ENCODE assay signal across 22 mouse cellular contexts in genomic region chr11:110985508-110985907, GRCm38 (mm10). TPM values are rescaled to one million over a fixed set of nuclear protein-coding genes. Genes with fewer than 3 reads are reported as not detected.
DNase-seq lines count a peak whose midpoint lies in the region; ATAC-seq and TF ChIP-seq lines count a peak whose summit lies in the region.
"Had no signal": no experiment of that assay in that cellular context is flagged by ENCODE, and none has a peak within 500 bp of the region (broad histone marks: within the 10 kb centered on the region; RNA-seq: fewer than 3 reads in every experiment).

No protein-coding gene starts in this region.

- no peak overlapping the region for H3K9ac ChIP-seq in kidney, embryonic 14.5 days (ENCODE audit: low read depth, low read length)
- no peak overlapping the region for H3K9ac ChIP-seq in kidney, embryonic 15.5 days
- H3K9ac ChIP-seq in kidney, postnatal 0 days (ENCODE audit: low read depth, low read length) = no peak overlapping the region
- H3K9ac ChIP-seq: embryonic facial prominence, embryonic 13.5 days; embryonic facial prominence, embryonic 15.5 days; forebrain, embryonic 12.5 days had no signal

- peak; percentile 67 for DNase-seq in kidney, adult 2 months
- DNase-seq in kidney, postnatal 4 days = no peak
- DNase-seq in kidney, postnatal 0 days (ENCODE audit: low spot score) = peak; percentile 9
- peak; percentile 32 for DNase-seq in kidney, postnatal 14 days
- no peak for DNase-seq in right cerebral cortex, postnatal 36 days (ENCODE audit: low spot score in 2 of 2)
- DNase-seq: adrenal gland, adult 2 months; adrenal gland, postnatal 25 days; cerebellum, adult 11 months; cerebellum, adult 18-20 months; cerebellum, adult 8-10 months; cerebellum, adult 9-11 months; cerebellum, postnatal 14 days; cerebellum, postnatal 36 days had no signal

- peak overlapping the region; percentile 53 for H3K27ac ChIP-seq in kidney, adult 2 months (ENCODE audit: insufficient read depth, low read depth, low read length)
- H3K27ac ChIP-seq in kidney, embryonic 14.5 days (ENCODE audit: low read depth, low read length) = no peak overlapping the region; the same call in 1 of the 2 replicates
- peak overlapping the region; percentile 64 for H3K27ac ChIP-seq in kidney, embryonic 15.5 days
- peak overlapping the region; percentile 43 for H3K27ac ChIP-seq in kidney, postnatal 0 days
- H3K27ac ChIP-seq: embryonic facial prominence, embryonic 13.5 days; embryonic facial prominence, embryonic 15.5 days; forebrain, embryonic 10.5 days; forebrain, embryonic 12.5 days had no signal

- H3K27me3 ChIP-seq in kidney, adult 2 months (replicated peaks; ENCODE audit: control insufficient read depth, insufficient read depth, low read length) = no peaks in the 10 kb centered on the region
- H3K27me3 ChIP-seq in kidney, embryonic 14.5 days (ENCODE audit: control insufficient read depth, insufficient read depth, low read length) = no peaks in the 10 kb centered on the region
- no peaks in the 10 kb centered on the region for H3K27me3 ChIP-seq in kidney, embryonic 15.5 days
- H3K27me3 ChIP-seq in kidney, postnatal 0 days (ENCODE audit: insufficient read depth, low read length) = no peaks in the 10 kb centered on the region
- H3K27me3 ChIP-seq: embryonic facial prominence, embryonic 13.5 days; embryonic facial prominence, embryonic 15.5 days; forebrain, embryonic 12.5 days had no signal

- H3K4me2 ChIP-seq in kidney, embryonic 14.5 days (replicated peaks; ENCODE audit: low read depth, low read length) = no peak overlapping the region
- H3K4me2 ChIP-seq in kidney, embryonic 15.5 days = no peak overlapping the region
- no peak overlapping the region for H3K4me2 ChIP-seq in kidney, postnatal 0 days (ENCODE audit: low read length)
- H3K4me2 ChIP-seq: embryonic facial prominence, embryonic 13.5 days; embryonic facial prominence, embryonic 15.5 days; forebrain, embryonic 12.5 days had no signal

- no peak for TF ChIP-seq CTCF in kidney, adult 2 months (conservative IDR thresholded peaks at IDR 0.05; ENCODE audit: insufficient read depth, insufficient read length, low read depth, low read length)
- TF ChIP-seq CTCF in kidney, postnatal 0 days (IDR thresholded peaks at IDR 0.05; ENCODE audit: low read depth) = no peak

- no peak for ATAC-seq in kidney, embryonic 14.5 days (ENCODE audit: low FRiP score, low TSS enrichment)
- no peak for ATAC-seq in kidney, embryonic 15.5 days (replicated peaks; ENCODE audit: low FRiP score)
- ATAC-seq in kidney, postnatal 0 days (replicated peaks; ENCODE audit: low FRiP score, low read depth) = peak; percentile 40; the same call in 1 of the 2 replicates
- ATAC-seq: forebrain, embryonic 14.5 days had no signal

- TF ChIP-seq POLR2A in kidney, adult 2 months (IDR thresholded peaks at IDR 0.05; ENCODE audit: low read depth, low read length) = no peak

- H3K4me3 ChIP-seq in kidney, adult 2 months (ENCODE audit: insufficient read depth, low read depth, low read length) = no peak overlapping the region
- H3K4me3 ChIP-seq in kidney, embryonic 14.5 days (ENCODE audit: low read length) = no peak overlapping the region
- no peak overlapping the region for H3K4me3 ChIP-seq in kidney, embryonic 15.5 days (replicated peaks)
- no peak overlapping the region for H3K4me3 ChIP-seq in kidney, postnatal 0 days (replicated peaks; ENCODE audit: low read depth, low read length)
- H3K4me3 ChIP-seq: embryonic facial prominence, embryonic 13.5 days; embryonic facial prominence, embryonic 15.5 days; erythroblast, embryonic 14.5 days; forebrain, embryonic 10.5 days; forebrain, embryonic 12.5 days had no signal

- H3K4me1 ChIP-seq in kidney, adult 2 months (ENCODE audit: control insufficient read depth, insufficient read depth, low read length) = peaks cover 12% of the 10 kb centered on the region
- no peaks in the 10 kb centered on the region for H3K4me1 ChIP-seq in kidney, embryonic 14.5 days (ENCODE audit: control insufficient read depth, insufficient read depth, low read length)
- H3K4me1 ChIP-seq in kidney, embryonic 15.5 days = 0 out of 2 replicates have a peak, but pooled peaks cover 3% of the 10 kb centered on the region
- H3K4me1 ChIP-seq in kidney, postnatal 0 days (replicated peaks; ENCODE audit: insufficient read depth, low read length) = peaks cover 6% of the 10 kb centered on the region; the same call in 1 of the 2 replicates
- H3K4me1 ChIP-seq: embryonic facial prominence, embryonic 13.5 days; embryonic facial prominence, embryonic 15.5 days had no signal

- no peaks in the 10 kb centered on the region; the same call in 1 of the 2 replicates for H3K36me3 ChIP-seq in kidney, adult 2 months (ENCODE audit: control insufficient read depth, insufficient read depth, low read length)
- no peaks in the 10 kb centered on the region for H3K36me3 ChIP-seq in kidney, embryonic 14.5 days (ENCODE audit: control insufficient read depth, insufficient read depth, low read length)
- no peaks in the 10 kb centered on the region for H3K36me3 ChIP-seq in kidney, embryonic 15.5 days
- no peaks in the 10 kb centered on the region for H3K36me3 ChIP-seq in kidney, postnatal 0 days (ENCODE audit: insufficient read depth, low read length)
- H3K36me3 ChIP-seq: embryonic facial prominence, embryonic 13.5 days; embryonic facial prominence, embryonic 15.5 days; forebrain, embryonic 10.5 days; forebrain, embryonic 12.5 days had no signal

- no peaks in the 10 kb centered on the region for H3K9me3 ChIP-seq in kidney, embryonic 14.5 days (ENCODE audit: control insufficient read depth, low read length)
- no peaks in the 10 kb centered on the region for H3K9me3 ChIP-seq in kidney, embryonic 15.5 days (replicated peaks)
- no peaks in the 10 kb centered on the region for H3K9me3 ChIP-seq in kidney, postnatal 0 days (replicated peaks; ENCODE audit: low read length)
- H3K9me3 ChIP-seq: embryonic facial prominence, embryonic 13.5 days; embryonic facial prominence, embryonic 15.5 days; forebrain, embryonic 10.5 days; forebrain, embryonic 12.5 days had no signal

- WGBS in kidney, adult 2 months = 26% methylated on average over 1 of the region's 1 CpGs
- 36% methylated on average over 1 of the region's 1 CpGs for WGBS in kidney, embryonic 14.5 days
- WGBS in kidney, embryonic 15.5 days = 25% methylated on average over 1 of the region's 1 CpGs
- 32% methylated on average over 1 of the region's 1 CpGs for WGBS in kidney, postnatal 0 days

RNA-seq across cellular contexts. Expression of gene Kcnj16, which starts 17.7 kb away (rescaled TPM):
- polyA plus RNA-seq in kidney, adult 2 months (2012; rRNA removed) = 167 and 189 TPM in 2 replicates
- 3.3 and 7.3 TPM in 2 replicates for polyA plus RNA-seq in kidney, embryonic 14.5 days (2014; fragmentation: Nextera tagmentation; extraction: Ambion mirVana)
- 8.7 and 9.5 TPM in 2 replicates for polyA plus RNA-seq in kidney, embryonic 15.5 days (2015; fragmentation: Nextera tagmentation; extraction: Ambion mirVana)
- 18.8 and 21.4 TPM in 2 replicates for polyA plus RNA-seq in kidney, postnatal 0 days (2015; fragmentation: Nextera tagmentation; extraction: Ambion mirVana)
- polyA plus RNA-seq: adrenal gland, adult 2 months; C2C12; embryonic facial prominence, embryonic 13.5 days; erythroblast, embryonic 14.5 days; forebrain, embryonic 12.5 days; forebrain, embryonic 14.5 days had no signal

Comparison
In these comparisons a context has a peak if more than half of its experiments do, and no peak if none do; other contexts are left out.
1. DNase-seq: peak in kidney, adult 2 months (single experiment), kidney, postnatal 0 days (single experiment) and kidney, postnatal 14 days (single experiment); none in kidney, postnatal 4 days (0 of 2) and right cerebral cortex, postnatal 36 days (0 of 2).